Mouse (Mus musculus): ENCODE measurements around the gene Fem1a. TPM values are rescaled to one million over a fixed set of nuclear protein-coding genes. Genes with fewer than 3 reads are reported as not detected.

Gene Fem1a
- polyA plus RNA-seq, 1 experiment from 2014 or later = 10.7 TPM

DNA sequence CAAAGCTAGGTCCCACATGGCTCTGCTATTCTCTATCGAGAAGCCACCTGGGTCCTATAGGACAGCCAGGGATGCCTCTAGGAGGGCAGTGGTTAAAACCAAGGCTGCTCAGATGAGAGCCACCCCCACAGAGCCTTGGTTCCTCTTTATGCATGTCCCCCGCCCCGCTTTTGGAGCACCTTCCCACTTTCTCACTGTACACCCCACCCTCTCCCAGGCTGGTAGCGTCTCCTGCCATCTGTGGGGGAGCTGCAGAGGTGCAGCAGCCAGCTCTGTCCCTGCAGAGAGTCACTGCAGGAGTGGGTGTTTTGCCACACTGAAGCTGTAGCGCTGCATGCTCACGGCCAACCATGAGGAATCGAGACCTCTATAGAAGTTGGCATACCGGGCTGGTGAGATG is 26.7 kb downstream of the Fem1a start:
- Histone ChIP-seq H3K9ac (no peak overlapping the region), H3K4me2 (no peak overlapping the region), H3K36me3 (peaks cover 72% of the 10 kb centered on the region), H3K9me3 (replicated peaks) (no peaks in the 10 kb centered on the region), H3K4me3 (no peak overlapping the region), H3K27me3 (replicated peaks) (no peaks in the 10 kb centered on the region), H3K4me1 (peaks cover 58% of the 10 kb centered on the region), H3K27ac (0 out of 2 replicates have a peak overlapping the region, but pooled peaks have one; percentile 1)
- WGBS (ENCODE audit: insufficient replicate concordance) = 71% methylated on average over 8 of the region's 8 CpGs
- ATAC-seq = no peak

DNA sequence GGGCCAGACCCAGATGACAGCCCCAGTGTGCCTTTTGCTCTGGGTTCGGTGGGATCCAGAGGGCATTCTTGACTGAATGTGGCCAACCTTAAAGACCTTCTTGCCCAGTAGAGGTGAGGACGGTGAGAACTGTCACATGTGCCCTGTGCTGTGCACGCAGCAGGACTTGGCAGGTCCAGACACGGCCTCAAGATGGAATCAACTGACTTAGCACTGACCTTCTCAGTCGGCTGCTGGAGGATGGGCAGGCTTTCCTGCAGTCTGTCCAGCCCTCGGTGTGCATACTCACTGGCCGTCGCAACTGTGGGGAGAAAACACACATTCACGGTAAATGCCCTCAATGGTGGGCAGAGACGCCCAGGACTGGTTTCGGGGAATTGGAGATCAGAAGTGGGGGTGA is 29.4 kb downstream of the Fem1a start:
- H3K4me3 ChIP-seq = no peak overlapping the region
- no peak overlapping the region for H3K4me2 ChIP-seq
- H3K27me3 ChIP-seq (replicated peaks) = no peaks in the 10 kb centered on the region
- WGBS (ENCODE audit: insufficient replicate concordance) = 88% methylated on average over 11 of the region's 11 CpGs
- no peak overlapping the region for H3K9ac ChIP-seq
- no peaks in the 10 kb centered on the region for H3K9me3 ChIP-seq (replicated peaks)
- H3K4me1 ChIP-seq = peaks cover 68% of the 10 kb centered on the region
- ATAC-seq = no peak
- H3K27ac ChIP-seq = no peak overlapping the region
- H3K36me3 ChIP-seq = peaks cover 56% of the 10 kb centered on the region

DNA sequence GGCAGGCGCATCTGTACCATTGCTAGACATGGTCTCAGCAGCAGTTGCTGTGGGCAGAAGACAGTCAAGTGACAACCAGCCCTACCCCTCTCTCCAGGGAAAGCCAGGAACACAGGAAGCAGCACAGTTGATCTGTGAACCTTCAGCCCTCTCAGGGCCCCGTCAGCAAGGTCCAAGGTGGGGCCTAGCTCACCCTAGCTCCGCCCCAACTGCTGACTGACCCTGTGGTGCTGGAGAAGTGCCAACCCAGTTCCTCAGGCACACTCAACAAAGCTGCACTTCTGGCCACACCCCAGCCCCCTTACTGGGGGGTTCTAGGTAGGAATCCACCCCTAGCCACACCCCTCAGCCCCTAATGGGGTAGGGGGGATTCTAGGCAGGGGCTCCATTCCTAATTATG is 31.2 kb downstream of the Fem1a start:
- H3K4me2 ChIP-seq = peak overlapping the region; percentile 85
- H3K4me1 ChIP-seq = peaks cover 70% of the 10 kb centered on the region
- no peaks in the 10 kb centered on the region for H3K27me3 ChIP-seq (replicated peaks)
- H3K9ac ChIP-seq = peak overlapping the region; percentile 45
- H3K36me3 ChIP-seq = peaks cover 40% of the 10 kb centered on the region
- peak overlapping the region; percentile 28 for H3K4me3 ChIP-seq
- peak overlapping the region; percentile 93 for H3K27ac ChIP-seq
- peak; percentile 56 for ATAC-seq
- 38% methylated on average over 3 of the region's 3 CpGs for WGBS (ENCODE audit: insufficient replicate concordance)
- H3K9me3 ChIP-seq (replicated peaks) = no peaks in the 10 kb centered on the region

DNA sequence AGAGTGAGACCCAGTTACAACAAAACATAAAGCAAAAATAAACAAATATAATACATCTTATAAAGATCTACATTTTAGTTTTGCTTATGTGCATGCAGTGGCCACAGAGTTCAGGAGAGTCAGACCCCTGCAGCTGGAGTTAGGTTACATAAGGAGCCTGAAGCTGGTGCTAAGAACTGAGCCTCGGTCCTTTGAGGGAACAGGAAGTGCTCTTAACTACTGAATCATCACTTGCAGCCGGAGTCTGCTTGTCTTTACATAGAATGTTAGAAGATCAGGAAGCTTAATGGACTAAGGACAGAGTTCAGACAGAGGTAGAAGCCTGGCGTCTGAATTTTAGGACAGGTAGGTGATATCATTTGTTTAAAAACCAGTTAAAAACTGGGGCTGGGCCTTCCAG is 32.3 kb downstream of the Fem1a start:
- H3K4me3 ChIP-seq = peak overlapping the region; percentile 64
- no peaks in the 10 kb centered on the region for H3K9me3 ChIP-seq (replicated peaks)
- H3K4me2 ChIP-seq = peak overlapping the region; percentile 85
- peak overlapping the region; percentile 93 for H3K27ac ChIP-seq
- H3K36me3 ChIP-seq = peaks cover 31% of the 10 kb centered on the region
- H3K4me1 ChIP-seq = peaks cover 65% of the 10 kb centered on the region
- ATAC-seq = no peak
- H3K27me3 ChIP-seq (replicated peaks) = no peaks in the 10 kb centered on the region
- H3K9ac ChIP-seq = peak overlapping the region; percentile 74; the same call in 1 of the 2 replicates
- WGBS (ENCODE audit: insufficient replicate concordance) = 26% methylated on average over 3 of the region's 3 CpGs

DNA sequence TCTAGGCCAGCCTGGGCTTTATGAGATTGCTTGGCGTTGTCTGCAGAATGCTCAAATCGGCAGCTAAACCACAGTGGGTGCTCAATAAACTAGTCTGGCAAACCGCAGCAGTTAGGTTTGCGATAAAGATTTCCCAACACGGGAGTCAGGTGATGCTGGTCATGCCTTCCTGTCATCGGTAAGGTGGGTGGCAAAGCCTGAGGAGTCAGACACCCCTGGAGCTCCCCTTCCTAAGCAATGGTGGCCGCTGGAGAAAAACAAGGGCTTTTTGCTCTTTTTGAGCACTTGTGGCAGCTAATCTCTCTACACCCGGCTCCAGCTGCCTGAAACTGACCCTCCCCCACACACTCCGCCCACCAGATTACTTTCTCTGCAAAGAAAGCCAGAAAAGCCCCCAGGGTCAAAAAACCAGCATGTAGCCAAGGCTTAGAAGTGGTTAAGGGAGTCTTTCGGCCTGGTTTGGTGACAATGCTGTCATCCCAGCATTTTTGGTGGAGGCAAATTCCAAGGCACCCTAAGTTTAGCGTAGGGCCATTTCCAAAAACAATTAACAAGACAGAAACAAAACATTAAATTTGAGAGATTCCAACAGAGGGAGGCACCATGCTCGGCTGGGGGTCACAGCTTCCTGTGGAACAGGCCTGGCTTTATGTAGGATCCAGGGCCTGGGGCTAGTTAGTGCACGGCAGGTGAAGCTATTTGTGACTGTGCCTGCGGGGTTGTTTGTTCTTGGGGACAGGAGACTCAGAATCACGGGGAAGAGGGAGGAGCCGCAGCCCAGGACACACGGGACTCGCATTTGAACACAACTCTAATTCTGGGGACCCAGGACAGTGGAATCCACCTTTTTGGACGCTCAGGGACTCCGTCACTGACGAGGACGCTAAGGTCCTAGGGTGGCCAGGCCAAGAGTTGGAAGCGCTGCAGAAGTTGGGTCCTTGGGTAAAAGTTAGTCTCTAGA is 33.0 kb downstream of the Fem1a start:
- 6% methylated on average over 23 of the region's 23 CpGs for WGBS (ENCODE audit: insufficient replicate concordance)
- H3K27me3 ChIP-seq (replicated peaks) = no peaks in the 10 kb centered on the region
- H3K36me3 ChIP-seq = peaks cover 23% of the 10 kb centered on the region
- no peaks in the 10 kb centered on the region for H3K9me3 ChIP-seq (replicated peaks)
- peak overlapping the region; percentile 64 for H3K4me3 ChIP-seq
- ATAC-seq = peak; percentile 36
- peak overlapping the region; percentile 85 for H3K4me2 ChIP-seq
- H3K4me1 ChIP-seq = peaks cover 65% of the 10 kb centered on the region
- H3K9ac ChIP-seq = peak overlapping the region; percentile 74
- peak overlapping the region; percentile 93 for H3K27ac ChIP-seq

DNA sequence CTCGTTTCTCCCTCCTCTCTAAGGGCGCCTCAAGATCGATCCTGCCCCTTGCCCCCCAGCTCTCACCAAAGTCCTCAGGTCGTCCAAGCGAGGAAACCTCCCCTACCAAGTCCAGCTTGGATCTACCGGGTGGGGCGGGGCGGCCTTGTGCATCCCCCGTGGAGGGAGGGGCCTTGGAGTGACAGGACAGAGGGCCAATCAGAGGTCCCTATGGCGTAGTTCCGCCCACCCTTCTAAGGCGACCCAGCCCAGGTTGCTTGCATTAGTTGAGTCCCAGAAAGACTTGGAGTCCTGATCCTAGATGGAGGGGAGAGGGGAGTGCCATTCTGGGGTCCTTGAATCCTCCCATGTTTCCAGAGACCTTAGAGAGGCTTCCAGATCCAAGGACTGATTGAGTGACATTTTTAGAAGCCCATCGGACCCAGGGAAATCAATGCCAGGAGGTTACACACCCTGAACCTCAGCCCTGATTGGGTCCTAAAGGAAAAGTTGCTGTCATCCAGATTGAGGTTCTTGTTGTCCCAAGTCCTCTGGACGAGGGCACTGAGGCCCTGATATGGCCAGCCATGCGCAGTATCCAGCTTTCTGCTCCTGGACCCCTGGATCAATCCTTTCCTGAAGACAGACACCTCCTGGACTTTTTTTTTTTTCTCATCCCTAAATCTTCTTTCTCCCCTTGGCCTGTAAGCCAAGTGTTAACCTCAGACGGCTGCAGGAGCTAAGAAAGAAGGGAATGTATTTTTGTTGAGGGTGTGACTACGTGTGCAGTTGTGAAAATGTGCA is 34.0 kb downstream of the Fem1a start:
- Histone ChIP-seq H3K4me3 (peak overlapping the region; percentile 64), H3K4me1 (peaks cover 62% of the 10 kb centered on the region), H3K27ac (peak overlapping the region; percentile 93), H3K4me2 (peak overlapping the region; percentile 85), H3K27me3 (replicated peaks) (no peaks in the 10 kb centered on the region), H3K9ac (peak overlapping the region; percentile 74), H3K9me3 (replicated peaks) (no peaks in the 10 kb centered on the region), H3K36me3 (peaks cover 14% of the 10 kb centered on the region)
- ATAC-seq = peak; percentile 84
- WGBS (ENCODE audit: insufficient replicate concordance) = 2% methylated on average over 17 of the region's 17 CpGs

DNA sequence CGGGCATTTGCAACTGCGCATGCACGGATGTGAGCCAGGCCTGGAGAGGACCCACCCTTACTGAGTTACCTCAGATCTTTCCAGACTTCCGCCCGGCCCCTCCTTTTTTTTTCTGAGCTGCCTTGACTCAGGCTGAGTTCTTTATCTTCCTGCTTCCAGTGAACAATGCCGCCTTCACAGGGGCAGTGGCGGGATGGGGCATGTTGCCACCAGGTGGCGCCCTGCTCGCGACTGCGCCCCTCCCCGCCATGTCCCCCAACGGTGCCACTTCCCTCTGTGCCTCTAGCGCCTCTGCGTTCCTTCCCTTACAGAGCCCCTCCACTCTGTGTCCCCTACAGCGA is 34.5 kb downstream of the Fem1a start:
- H3K4me3 ChIP-seq = peak overlapping the region; percentile 64
- H3K4me2 ChIP-seq = peak overlapping the region; percentile 85
- under 1% methylated on average over 16 of the region's 16 CpGs for WGBS (ENCODE audit: insufficient replicate concordance)
- H3K9me3 ChIP-seq (replicated peaks) = no peaks in the 10 kb centered on the region
- peak overlapping the region; percentile 71 for H3K9ac ChIP-seq
- no peaks in the 10 kb centered on the region for H3K27me3 ChIP-seq (replicated peaks)
- peak overlapping the region; percentile 93 for H3K27ac ChIP-seq
- peaks cover 60% of the 10 kb centered on the region for H3K4me1 ChIP-seq
- ATAC-seq = peak; percentile 78
- H3K36me3 ChIP-seq = peaks cover 8% of the 10 kb centered on the region

DNA sequence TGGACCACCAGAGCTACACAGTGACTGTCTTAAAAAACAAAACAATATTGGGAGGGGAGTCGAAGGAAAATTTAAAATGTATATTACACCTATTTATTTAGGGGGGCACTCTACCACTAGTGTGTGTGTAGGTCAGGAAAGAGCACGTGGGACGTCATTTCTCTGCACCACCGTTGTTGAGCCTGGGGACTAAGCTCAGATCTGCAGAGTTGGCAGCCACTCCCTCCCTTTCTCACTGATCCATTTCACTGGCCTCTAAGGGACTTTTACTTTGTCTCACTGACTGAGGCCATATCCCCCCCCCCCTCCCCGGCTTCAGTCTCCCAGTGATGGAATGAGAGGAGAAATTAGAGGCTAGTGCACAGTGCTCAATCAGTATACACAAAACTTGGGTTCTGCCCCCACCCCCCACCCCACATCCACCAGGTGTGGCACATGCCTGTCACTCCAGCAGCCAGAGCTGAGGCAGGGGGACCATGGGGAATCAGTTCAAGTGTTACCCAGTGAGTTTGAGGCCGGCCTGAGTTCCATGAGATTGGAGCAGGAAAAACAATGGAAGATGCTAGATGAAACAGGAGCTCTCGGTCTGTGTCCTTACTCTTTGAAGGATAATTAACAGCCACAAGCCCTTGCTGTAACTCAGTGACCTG is 35.3 kb downstream of the Fem1a start:
- WGBS (ENCODE audit: insufficient replicate concordance) = 76% methylated on average over 7 of the region's 7 CpGs
- Histone ChIP-seq H3K4me3 (no peak overlapping the region), H3K9ac (peak overlapping the region; percentile 71; the same call in 1 of the 2 replicates), H3K27me3 (replicated peaks) (no peaks in the 10 kb centered on the region), H3K4me2 (peak overlapping the region; percentile 85), H3K27ac (peak overlapping the region; percentile 93), H3K4me1 (peaks cover 51% of the 10 kb centered on the region), H3K9me3 (replicated peaks) (no peaks in the 10 kb centered on the region), H3K36me3 (peaks cover under 1% of the 10 kb centered on the region; the same call in 1 of the 2 replicates)
- no peak for ATAC-seq

DNA sequence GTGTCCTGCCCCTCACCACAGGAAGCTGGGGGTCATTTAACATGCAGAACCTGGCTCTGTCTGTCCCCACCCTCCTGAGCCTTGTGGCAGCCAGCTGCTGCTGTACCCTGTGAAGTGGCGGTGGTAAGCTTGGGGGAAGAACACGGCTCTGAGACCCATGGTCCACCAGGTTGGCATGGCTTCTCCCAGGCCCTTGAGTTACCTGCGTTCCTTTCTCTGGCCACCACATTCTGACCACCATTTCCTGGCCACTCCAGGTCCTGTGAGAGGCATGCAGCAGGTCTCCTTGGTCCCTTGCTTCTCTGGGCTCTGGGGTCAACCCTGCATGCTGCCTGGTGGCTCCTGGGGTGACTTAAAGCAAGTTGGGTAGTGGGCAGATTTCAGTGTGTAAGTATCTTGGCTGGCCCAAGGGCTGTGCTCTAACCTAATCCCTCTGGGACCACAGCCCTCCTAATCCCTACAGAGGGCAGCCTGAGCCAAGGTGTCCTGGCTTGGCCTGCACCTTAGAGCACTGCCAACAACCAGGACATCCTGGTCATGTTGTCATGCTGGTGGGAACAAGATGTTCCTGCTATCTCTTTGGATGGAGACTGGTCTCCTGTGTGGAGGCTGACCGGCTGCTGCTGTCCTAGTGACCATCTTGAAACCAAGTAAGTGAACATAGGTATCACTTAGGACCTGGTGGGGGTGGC is 36.1 kb downstream of the Fem1a start, which contains the start of gene Plin3:
Gene Plin3, minus strand, starts transcription at position 343 of the 692 bp plus-strand sequence.
- H3K4me3 ChIP-seq = no peak within 1 kb of the TSS
- peaks cover 44% of the 10 kb centered on the region for H3K4me1 ChIP-seq
- H3K27ac ChIP-seq = peak within 1 kb of the TSS; percentile 93
- H3K27me3 ChIP-seq (replicated peaks) = no peaks in the 10 kb centered on the region
- peak within 1 kb of the TSS; percentile 85 for H3K4me2 ChIP-seq
- WGBS (ENCODE audit: insufficient replicate concordance) = 84% methylated on average over 4 of the region's 4 CpGs
- peak within 1 kb of the TSS; percentile 71; the same call in 1 of the 2 replicates for H3K9ac ChIP-seq
- no peaks in the 10 kb centered on the region for H3K9me3 ChIP-seq (replicated peaks)
- no peak for ATAC-seq
- H3K36me3 ChIP-seq = no peaks in the 10 kb centered on the region

DNA sequence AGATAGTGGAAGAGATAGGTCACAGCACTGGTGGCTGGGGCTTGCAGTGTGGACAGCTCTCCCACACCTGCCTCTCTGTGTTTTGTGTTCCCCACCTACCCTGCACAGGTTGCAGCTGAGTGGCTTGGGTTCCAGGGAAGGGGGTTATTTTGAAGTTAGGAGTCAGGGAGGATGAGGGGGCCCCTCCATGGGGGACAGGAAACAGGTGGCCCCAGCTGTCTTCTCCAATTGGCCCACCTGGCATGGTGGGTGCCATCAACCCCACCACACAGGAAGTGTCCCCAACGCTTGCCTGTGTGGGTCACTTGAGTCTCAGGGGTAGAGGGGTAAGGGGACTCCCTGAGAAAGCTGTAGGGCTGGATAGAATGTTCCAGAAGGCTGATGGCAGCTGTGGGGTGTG is 36.7 kb downstream of the Fem1a start:
- WGBS (ENCODE audit: insufficient replicate concordance) = 37% methylated on average over 1 of the region's 1 CpGs
- Histone ChIP-seq H3K4me1 (peaks cover 38% of the 10 kb centered on the region), H3K27me3 (replicated peaks) (no peaks in the 10 kb centered on the region), H3K9me3 (replicated peaks) (no peaks in the 10 kb centered on the region), H3K4me2 (no peak overlapping the region), H3K4me3 (no peak overlapping the region), H3K27ac (no peak overlapping the region), H3K36me3 (no peaks in the 10 kb centered on the region), H3K9ac (no peak overlapping the region)
- ATAC-seq = no peak

DNA sequence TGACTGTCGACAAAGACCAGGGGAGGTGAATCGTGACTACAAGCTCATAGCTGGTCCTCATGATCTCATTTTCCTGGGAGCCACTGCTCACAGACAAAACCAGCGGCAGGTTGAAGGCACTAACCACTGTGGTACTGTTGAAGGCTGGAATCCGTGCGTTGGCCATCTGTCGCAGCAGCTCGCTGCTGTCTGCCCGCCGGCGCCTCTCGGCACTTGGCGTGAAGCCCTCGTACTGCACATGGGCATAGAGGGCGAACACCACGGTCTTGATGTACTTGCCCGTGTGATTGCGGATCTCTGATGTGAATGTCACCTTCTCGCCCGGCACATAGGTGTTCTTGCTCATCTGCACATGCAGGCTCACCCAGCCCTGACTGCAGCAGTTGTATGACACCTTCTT is 37.6 kb downstream of the Fem1a start:
- Histone ChIP-seq H3K9ac (no peak overlapping the region), H3K9me3 (replicated peaks) (no peaks in the 10 kb centered on the region), H3K4me3 (no peak overlapping the region), H3K4me1 (peaks cover 29% of the 10 kb centered on the region), H3K27ac (no peak overlapping the region), H3K27me3 (replicated peaks) (no peaks in the 10 kb centered on the region), H3K36me3 (no peaks in the 10 kb centered on the region), H3K4me2 (no peak overlapping the region)
- WGBS (ENCODE audit: insufficient replicate concordance) = 83% methylated on average over 19 of the region's 19 CpGs
- ATAC-seq = no peak

Data from liver, embryonic 12.5 days (tissue).